Mouse (Mus musculus) brain, embryonic 14.5 days (tissue): ENCODE measurements at regions not wholly inside any gene's neighbourhood (a gene's known extent, or its start where the extent isn't known, plus 50 kb on each side); places are given as distances from the start of the nearest gene placed in this dataset.

Source experiments
- DNase-seq: peaks from one replicate; pipeline ENCODE4 v3.0.0-alpha.2; 2011; ENCODE audit warnings: low read depth
- CTCF ChIP-seq: fragments of 200-500 bp; IDR thresholded peaks from 2 replicates; pipeline ENCODE4 v1.5.1; 2012; ENCODE audit warnings: inconsistent platforms, mild to moderate bottlenecking, moderate library complexity, borderline replicate concordance; ENCODE audit not compliant: insufficient read depth, insufficient read length; ENCODE audit errors: extremely low read depth
- POLR2A ChIP-seq: fragments of 200-500 bp; IDR thresholded peaks from 2 replicates; pipeline ENCODE4 v1.6.1; 2012; ENCODE audit warnings: mild to moderate bottlenecking, inconsistent platforms, borderline replicate concordance; ENCODE audit not compliant: poor library complexity, insufficient read depth, insufficient read length, severe bottlenecking; ENCODE audit errors: extremely low read depth

- no peak for DNase-seq
- no peak for TF ChIP-seq POLR2A
These were observed 665.2 kb upstream of the Fam92a start for GRCm38 (mm10) chr4:12837097-12837426.

GRCm38 (mm10) chr4:12836326-12837096 is 664.7 kb upstream of the Fam92a start:
- no peak for DNase-seq
- TF ChIP-seq POLR2A (no peak), CTCF (no peak)

GRCm38 (mm10) chr4:12826419-12826818 is 654.6 kb upstream of the Fam92a start:
- no peak for TF ChIP-seq POLR2A
- no peak for TF ChIP-seq CTCF

GRCm38 (mm10) chr4:12814251-12814650 is 642.4 kb upstream of the Fam92a start:
- DNase-seq = no peak

More at GRCm38 (mm10) chr4:12826419-12826818, 654.6 kb upstream of the Fam92a start:
- no peak for DNase-seq

GRCm38 (mm10) chr4:12801186-12801585 is 629.4 kb upstream of the Fam92a start:
- DNase-seq = no peak
- TF ChIP-seq CTCF = no peak
- no peak for TF ChIP-seq POLR2A

More at GRCm38 (mm10) chr4:12814251-12814650, 642.4 kb upstream of the Fam92a start:
- TF ChIP-seq CTCF (no peak), POLR2A (no peak)

- TF ChIP-seq CTCF (no peak), POLR2A (no peak)
- peak; percentile 92 for DNase-seq
These were observed 627.7 kb upstream of the Fam92a start for GRCm38 (mm10) chr4:12799564-12799963.

- TF ChIP-seq CTCF (no peak), POLR2A (no peak)
- DNase-seq = peak; percentile 33
These were observed 621.1 kb upstream of the Fam92a start for GRCm38 (mm10) chr4:12792764-12793422.

- DNase-seq = peak; percentile 74
- no peak for TF ChIP-seq POLR2A
- TF ChIP-seq CTCF = no peak
These were observed 620.2 kb upstream of the Fam92a start for GRCm38 (mm10) chr4:12791786-12792674.

- no peak for TF ChIP-seq CTCF
- no peak for TF ChIP-seq POLR2A
- peak; percentile 10 for DNase-seq
These were observed 614.0 kb upstream of the Fam92a start for GRCm38 (mm10) chr4:12785840-12786239.

- TF ChIP-seq POLR2A (no peak), CTCF (no peak)
- peak; percentile 44 for DNase-seq
These were observed 612.7 kb upstream of the Fam92a start for GRCm38 (mm10) chr4:12784479-12784878.

- no peak for DNase-seq
- TF ChIP-seq POLR2A (no peak), CTCF (no peak)
These were observed 612.3 kb upstream of the Fam92a start for GRCm38 (mm10) chr4:12784068-12784467.
